Mouse (Mus musculus) 416B (cell line): ENCODE measurements around the gene Olfr1200.

ENCODE experiments used
- DNase-seq: peaks from one replicate; pipeline ENCODE4 v3.0.0; 2011; ENCODE audit warnings: low read depth

The Olfr1200 gene

DNA sequence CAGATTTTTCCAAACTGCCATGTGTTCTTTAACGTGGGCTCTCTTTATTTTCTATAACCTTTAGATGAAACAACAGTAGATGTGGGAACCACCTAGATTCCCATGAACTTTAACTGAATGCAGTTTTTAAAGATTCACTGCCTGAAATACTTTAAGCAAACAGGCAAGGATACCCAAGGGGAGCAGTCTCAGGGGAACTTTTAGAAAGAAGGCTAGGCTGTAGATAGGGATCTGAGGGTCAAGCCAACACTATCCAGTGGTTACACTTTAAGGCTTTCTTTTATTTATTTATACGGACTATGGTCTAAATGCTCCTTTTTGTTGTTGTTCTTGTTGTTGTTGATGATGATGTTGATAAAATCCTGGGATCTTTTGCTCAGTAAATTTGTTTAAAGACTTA is at the start of gene Olfr1200:
TSS of gene Olfr1200 (minus strand) at position 101 of the 400 bp plus-strand sequence.
- DNase-seq = no peak

DNA sequence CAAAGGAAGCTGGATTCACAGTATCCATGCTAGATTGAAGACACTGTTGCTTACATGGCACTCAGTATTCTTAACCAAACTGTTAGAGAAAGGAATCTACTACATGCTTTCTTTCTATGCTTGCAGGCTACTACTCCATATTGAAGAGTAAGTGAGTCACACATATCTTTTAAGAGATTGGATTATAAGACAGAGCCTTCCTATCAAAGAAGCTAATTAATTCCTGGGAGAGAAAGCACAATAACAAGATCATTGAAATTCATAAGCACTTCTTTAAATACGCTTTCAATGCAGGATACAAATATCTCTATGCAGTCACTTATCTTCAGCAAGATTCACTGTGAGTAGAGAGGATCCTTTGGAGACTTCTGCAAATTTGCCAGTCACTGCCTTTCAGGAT is 43.9 kb upstream of the Olfr1200 start, which contains the start of gene Olfr1202:
TSS of gene Olfr1202 (plus strand) at position 301 of the 400 bp plus-strand sequence.
- no peak for DNase-seq

GRCm38 (mm10) chr2:88792736-88793135 is 22.4 kb upstream of the Olfr1200 start, which contains the start of gene Olfr1201:
Olfr1201 (plus strand) TSS chr2:88793036.
- no peak for DNase-seq

DNA sequence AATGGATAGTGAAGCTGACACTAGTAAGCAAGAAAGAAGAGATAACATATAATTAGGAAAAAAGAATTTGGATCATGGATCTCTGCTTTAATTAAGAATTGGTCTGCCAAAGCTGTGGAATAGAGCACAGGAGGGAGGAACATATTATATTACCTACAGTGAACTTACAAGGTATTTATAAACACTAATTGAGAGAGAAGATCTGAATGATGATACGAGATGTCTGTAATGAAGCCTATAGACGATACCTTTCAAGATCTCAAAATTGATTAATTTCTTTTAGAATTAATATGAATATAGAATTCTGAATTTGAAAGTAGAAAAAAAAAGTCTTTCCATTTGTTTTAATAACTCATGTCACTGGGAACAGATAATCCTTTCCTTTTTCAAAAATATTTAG is 9.9 kb downstream of the Olfr1200 start, which contains the start of gene Olfr1199:
TSS of gene Olfr1199 (minus strand) at position 101 of the 400 bp plus-strand sequence.
- DNase-seq = no peak

- DNase-seq = no peak
Observed at GRCm38 (mm10) chr2:88751270-88751669, 19.0 kb downstream of the Olfr1200 start, which contains the start of gene Olfr1198. Olfr1198 (minus strand) TSS chr2:88751370.

GRCm38 (mm10) chr2:88743379-88743778 is 26.9 kb downstream of the Olfr1200 start:
- no peak for DNase-seq

- no peak for DNase-seq
Observed at GRCm38 (mm10) chr2:88732266-88732665, 38.0 kb downstream of the Olfr1200 start, which contains the start of gene Olfr1197. Olfr1197 (minus strand) TSS chr2:88732366.
